Mouse (Mus musculus) kidney, embryonic 16.5 days (tissue): ENCODE measurements around the gene Aunip. TPM values are rescaled to one million over a fixed set of nuclear protein-coding genes. Genes with fewer than 3 reads are reported as not detected.

Experiments
- ATAC-seq: fragments of 200-750 bp; cut with Nextera tagmentation; 2 replicates; pipeline ENCODE4 v1.8.0; 2017; ENCODE audit warnings: moderate TSS enrichment; ENCODE audit not compliant: low FRiP score, low TSS enrichment
- H3K27ac ChIP-seq: fragments of 300-500 bp; sonication (generic); 2 replicates; pipeline ENCODE4 v1.5.1; 2014; ENCODE audit warnings: low read length
- H3K27me3 ChIP-seq: fragments of 300-500 bp; sonication (generic); 2 replicates; pipeline ENCODE4 v1.6.1; 2014; ENCODE audit warnings: low read length, control low read depth, mixed read lengths; ENCODE audit not compliant: insufficient read depth
- H3K36me3 ChIP-seq: fragments of 300-500 bp; sonication (generic); 2 replicates; pipeline ENCODE4 v1.6.1; 2014; ENCODE audit warnings: low read length, control low read depth, mixed read lengths; ENCODE audit not compliant: insufficient read depth
- H3K4me1 ChIP-seq: fragments of 300-500 bp; sonication (generic); 2 replicates; pipeline ENCODE4 v1.6.1; 2014; ENCODE audit warnings: low read length, control low read depth, mixed read lengths; ENCODE audit not compliant: insufficient read depth
- H3K4me2 ChIP-seq: fragments of 300-500 bp; sonication (generic); replicated peaks from 2 replicates; pipeline ENCODE4 v1.6.1; 2014; ENCODE audit warnings: low read depth, low read length
- H3K4me3 ChIP-seq: fragments of 300-500 bp; sonication (generic); 2 replicates; pipeline ENCODE4 v1.5.1; 2014; ENCODE audit warnings: mild to moderate bottlenecking, low read length
- H3K9ac ChIP-seq: fragments of 300-500 bp; sonication (generic); replicated peaks from 2 replicates; pipeline ENCODE4 v1.6.1; 2014; ENCODE audit warnings: low read length
- H3K9me3 ChIP-seq: fragments of 300-500 bp; sonication (generic); 2 replicates; pipeline ENCODE4 v1.6.1; 2016; ENCODE audit warnings: low read length, control low read depth
- WGBS: fragments of 180-500 bp; shearing (Covaris S2); extraction: QIAGEN DNeasy Blood & Tissue Kit; methylation state at CpG from one replicate; pipeline ENCODE4 v1.1.7; 2014; 5-methylcytosine and 5-hydroxymethylcytosine counted together
- polyA plus RNA-seq: library from polyadenylated mRNA; unstranded; fragments of >200 nt; fragmentation: Nextera tagmentation; extraction: Ambion mirVana; gene quantifications from 2 replicates; pipeline ENCODE4 v1.2.1, GENCODE M21; 2015

Aunip gene
- polyA plus RNA-seq, 1 experiment from 2014 or later: 16.3 TPM

GRCm38 (mm10) chr4:134471469-134471868 lies 39.3 kb upstream of the Aunip start:
- H3K9me3 ChIP-seq: no peaks in the 10 kb centered on the region
- peaks cover 45% of the 10 kb centered on the region for H3K36me3 ChIP-seq
- H3K27ac ChIP-seq: no peak overlapping the region
- peaks cover 18% of the 10 kb centered on the region; the same call in 1 of the 2 replicates for H3K4me1 ChIP-seq
- ATAC-seq: no peak
- no peaks in the 10 kb centered on the region for H3K27me3 ChIP-seq
- H3K4me3 ChIP-seq: no peak overlapping the region
- no peak overlapping the region for H3K4me2 ChIP-seq
- H3K9ac ChIP-seq: no peak overlapping the region

GRCm38 (mm10) chr4:134473764-134474163 lies 37.0 kb upstream of the Aunip start:
- Histone ChIP-seq H3K4me2 (no peak overlapping the region), H3K27ac (no peak overlapping the region), H3K9ac (no peak overlapping the region), H3K4me3 (no peak overlapping the region), H3K36me3 (peaks cover 45% of the 10 kb centered on the region), H3K4me1 (peaks cover 11% of the 10 kb centered on the region; the same call in 1 of the 2 replicates), H3K27me3 (no peaks in the 10 kb centered on the region), H3K9me3 (no peaks in the 10 kb centered on the region)
- no peak for ATAC-seq
- WGBS: 80% methylated on average over 4 of the region's 4 CpGs

GRCm38 (mm10) chr4:134474240-134474639 lies 36.6 kb upstream of the Aunip start:
- Histone ChIP-seq H3K27ac (no peak overlapping the region), H3K4me2 (no peak overlapping the region), H3K27me3 (no peaks in the 10 kb centered on the region), H3K4me1 (peaks cover 11% of the 10 kb centered on the region; the same call in 1 of the 2 replicates), H3K4me3 (no peak overlapping the region), H3K9me3 (no peaks in the 10 kb centered on the region), H3K36me3 (peaks cover 45% of the 10 kb centered on the region), H3K9ac (no peak overlapping the region)
- 68% methylated on average over 8 of the region's 8 CpGs for WGBS
- ATAC-seq: no peak

- Histone ChIP-seq H3K4me3 (no peak overlapping the region), H3K9me3 (no peaks in the 10 kb centered on the region), H3K27me3 (no peaks in the 10 kb centered on the region), H3K36me3 (peaks cover 35% of the 10 kb centered on the region), H3K27ac (no peak overlapping the region), H3K4me2 (no peak overlapping the region), H3K4me1 (no peaks in the 10 kb centered on the region), H3K9ac (no peak overlapping the region)
- no peak for ATAC-seq
- WGBS: 86% methylated on average over 8 of the region's 8 CpGs
Observed at GRCm38 (mm10) chr4:134476899-134477298, 33.9 kb upstream of the Aunip start.

GRCm38 (mm10) chr4:134478031-134478430 lies 32.8 kb upstream of the Aunip start:
- no peak overlapping the region for H3K9ac ChIP-seq
- H3K4me1 ChIP-seq: no peaks in the 10 kb centered on the region
- no peaks in the 10 kb centered on the region for H3K9me3 ChIP-seq
- 0 out of 2 replicates have a peak, but pooled peaks cover under 1% of the 10 kb centered on the region for H3K27me3 ChIP-seq
- 7% methylated on average over 9 of the region's 9 CpGs for WGBS
- no peak overlapping the region for H3K27ac ChIP-seq
- peaks cover 23% of the 10 kb centered on the region for H3K36me3 ChIP-seq
- H3K4me3 ChIP-seq: no peak overlapping the region
- ATAC-seq: peak; percentile 58
- no peak overlapping the region for H3K4me2 ChIP-seq

- 84% methylated on average over 4 of the region's 4 CpGs for WGBS
- no peak overlapping the region for H3K27ac ChIP-seq
- H3K4me1 ChIP-seq: no peaks in the 10 kb centered on the region
- H3K36me3 ChIP-seq: peaks cover 10% of the 10 kb centered on the region
- no peak overlapping the region for H3K4me2 ChIP-seq
- no peak overlapping the region for H3K9ac ChIP-seq
- peaks cover 5% of the 10 kb centered on the region; the same call in 1 of the 2 replicates for H3K27me3 ChIP-seq
- no peak overlapping the region for H3K4me3 ChIP-seq
- no peak for ATAC-seq
- H3K9me3 ChIP-seq: no peaks in the 10 kb centered on the region
Observed at GRCm38 (mm10) chr4:134479839-134480238, 31.0 kb upstream of the Aunip start.

GRCm38 (mm10) chr4:134480864-134481263 lies 29.9 kb upstream of the Aunip start:
- Histone ChIP-seq H3K36me3 (peaks cover under 1% of the 10 kb centered on the region; the same call in 1 of the 2 replicates), H3K27me3 (peaks cover 5% of the 10 kb centered on the region; the same call in 1 of the 2 replicates), H3K4me2 (no peak overlapping the region), H3K4me3 (no peak overlapping the region), H3K9ac (no peak overlapping the region), H3K9me3 (no peaks in the 10 kb centered on the region), H3K27ac (no peak overlapping the region), H3K4me1 (no peaks in the 10 kb centered on the region)
- WGBS: 24% methylated on average over 6 of the region's 6 CpGs
- ATAC-seq: no peak

- H3K4me3 ChIP-seq: no peak overlapping the region
- no peak for ATAC-seq
- H3K9me3 ChIP-seq: no peaks in the 10 kb centered on the region
- no peaks in the 10 kb centered on the region for H3K4me1 ChIP-seq
- H3K27ac ChIP-seq: no peak overlapping the region
- WGBS: 59% methylated on average over 6 of the region's 6 CpGs
- no peak overlapping the region for H3K4me2 ChIP-seq
- no peak overlapping the region for H3K9ac ChIP-seq
- H3K36me3 ChIP-seq: no peaks in the 10 kb centered on the region
- H3K27me3 ChIP-seq: peaks cover 5% of the 10 kb centered on the region; the same call in 1 of the 2 replicates
Observed at GRCm38 (mm10) chr4:134481270-134481669, 29.5 kb upstream of the Aunip start.

GRCm38 (mm10) chr4:134482442-134482841 lies 28.4 kb upstream of the Aunip start:
- Histone ChIP-seq H3K36me3 (no peaks in the 10 kb centered on the region), H3K27me3 (peaks cover 5% of the 10 kb centered on the region; the same call in 1 of the 2 replicates), H3K4me2 (no peak overlapping the region), H3K9me3 (no peaks in the 10 kb centered on the region), H3K9ac (no peak overlapping the region), H3K4me3 (no peak overlapping the region), H3K27ac (no peak overlapping the region), H3K4me1 (no peaks in the 10 kb centered on the region)
- no peak for ATAC-seq
- WGBS: 59% methylated on average over 8 of the region's 8 CpGs

- Histone ChIP-seq H3K4me1 (no peaks in the 10 kb centered on the region), H3K4me3 (no peak overlapping the region), H3K9ac (no peak overlapping the region), H3K27ac (no peak overlapping the region), H3K4me2 (no peak overlapping the region), H3K27me3 (peaks cover 5% of the 10 kb centered on the region; the same call in 1 of the 2 replicates), H3K36me3 (no peaks in the 10 kb centered on the region), H3K9me3 (no peaks in the 10 kb centered on the region)
- no peak for ATAC-seq
- 70% methylated on average over 6 of the region's 6 CpGs for WGBS
Observed at GRCm38 (mm10) chr4:134483078-134483688, 27.6 kb upstream of the Aunip start.
